Mouse (Mus musculus): Measurements from ENCODE around the gene Sept7.
A peak's percentile ranks its signal among the peaks of the same experiment; 100 is the strongest.
"Not testable (repeated sequence)": the region's sequence is repeated elsewhere in the genome, so short reads cannot be mapped to it uniquely, and the experiment has no call there.

The Sept7 gene

DNA sequence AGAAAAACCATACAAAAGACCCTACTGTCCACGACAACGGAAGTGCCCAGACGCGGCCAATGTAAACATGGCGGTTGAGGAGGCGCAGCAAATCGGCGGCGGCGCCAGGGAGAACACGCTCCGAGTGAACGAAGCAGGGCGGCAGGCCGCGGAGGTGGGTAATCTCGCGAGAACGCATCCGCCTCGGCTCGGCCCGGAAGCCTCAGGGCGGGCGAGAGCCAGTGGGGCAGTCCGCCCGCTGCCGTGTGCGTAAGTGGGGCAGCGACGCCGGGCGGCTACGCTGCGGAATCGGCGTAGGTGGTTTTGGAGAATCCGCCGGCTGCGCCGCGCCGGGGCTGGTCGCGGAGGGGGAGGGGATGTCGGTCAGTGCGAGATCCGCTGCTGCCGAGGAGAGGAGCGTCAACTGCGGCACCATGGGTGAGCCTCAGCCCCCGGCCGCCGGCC is at the start of gene Sept7:
TSS of gene Sept7 (plus strand) at position 157 of the 444 bp plus-strand sequence.
- DNase-seq = peak; percentile 99

DNA sequence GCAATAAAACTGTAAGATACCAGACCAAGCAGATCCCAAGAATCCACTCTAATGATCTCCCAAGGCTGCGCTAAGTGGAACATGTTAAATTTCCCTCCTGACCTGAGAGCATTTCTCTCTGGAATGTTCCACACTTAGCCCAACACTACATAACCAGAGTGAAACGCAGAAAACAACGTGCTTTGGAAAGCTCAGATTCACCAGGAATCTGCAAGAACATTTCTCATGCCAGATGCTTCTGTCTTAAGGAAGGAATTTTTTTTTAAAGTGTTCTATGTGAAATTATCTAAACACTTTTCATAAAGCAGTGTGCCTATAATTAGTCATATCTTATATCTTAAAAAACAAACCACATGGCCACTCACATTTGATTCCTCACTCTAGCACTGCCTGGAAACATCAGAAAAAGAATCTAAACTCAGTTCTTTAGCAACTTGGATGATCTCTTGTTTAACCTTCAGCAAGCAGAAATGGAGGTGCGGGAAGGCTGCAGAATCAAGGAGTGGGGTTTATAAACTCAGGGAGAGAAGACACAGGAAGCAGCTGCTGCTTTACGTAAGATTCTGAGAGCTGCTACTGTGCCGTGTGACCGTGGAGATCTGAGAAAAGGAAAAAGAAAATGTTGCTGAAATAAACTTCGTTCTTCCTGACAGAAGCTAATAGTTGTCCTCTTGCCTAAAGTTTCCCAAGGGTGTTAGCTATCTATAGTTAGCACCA is 44.0 kb upstream of the Sept7 start:
- no peak for DNase-seq

DNA sequence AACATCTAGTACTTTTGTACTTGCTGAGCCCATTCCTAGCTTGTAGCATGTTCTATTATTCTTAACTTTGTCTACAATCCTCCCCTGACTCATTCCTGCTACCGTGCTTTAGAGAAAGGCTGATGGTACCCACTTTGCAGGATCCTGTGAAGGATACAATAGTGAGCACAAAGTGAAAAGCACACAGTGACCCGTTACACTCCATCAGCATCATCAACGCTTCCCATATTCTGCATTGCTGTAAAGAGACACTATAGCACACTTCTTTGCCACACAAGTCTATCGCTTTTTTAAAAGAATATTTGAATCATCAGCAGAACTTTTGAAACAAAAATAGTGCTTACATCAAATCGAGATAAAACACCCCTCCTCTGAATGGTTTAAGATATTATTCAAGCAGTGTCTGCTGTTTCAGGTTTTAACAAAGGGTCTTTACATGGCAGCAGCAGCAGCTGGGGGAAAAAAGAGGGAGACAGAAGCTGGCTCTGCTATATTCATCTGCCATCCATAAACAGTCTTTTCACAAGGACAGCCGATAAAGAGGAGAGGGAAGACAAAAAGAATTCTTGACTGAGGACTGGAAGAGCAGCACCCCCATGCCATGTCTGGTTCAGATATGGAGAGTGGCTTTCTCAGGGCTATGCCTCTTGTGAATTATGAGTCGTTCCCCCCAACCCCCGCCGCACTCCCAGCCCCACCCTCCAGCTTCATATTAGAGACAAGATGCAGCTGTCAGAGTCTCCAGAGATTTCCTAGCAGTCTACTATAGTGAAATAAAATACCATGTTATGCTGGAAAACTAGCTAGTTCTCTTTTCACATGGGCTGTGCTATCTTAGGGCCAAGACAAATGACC is 39.7 kb upstream of the Sept7 start:
- no peak for DNase-seq

DNA sequence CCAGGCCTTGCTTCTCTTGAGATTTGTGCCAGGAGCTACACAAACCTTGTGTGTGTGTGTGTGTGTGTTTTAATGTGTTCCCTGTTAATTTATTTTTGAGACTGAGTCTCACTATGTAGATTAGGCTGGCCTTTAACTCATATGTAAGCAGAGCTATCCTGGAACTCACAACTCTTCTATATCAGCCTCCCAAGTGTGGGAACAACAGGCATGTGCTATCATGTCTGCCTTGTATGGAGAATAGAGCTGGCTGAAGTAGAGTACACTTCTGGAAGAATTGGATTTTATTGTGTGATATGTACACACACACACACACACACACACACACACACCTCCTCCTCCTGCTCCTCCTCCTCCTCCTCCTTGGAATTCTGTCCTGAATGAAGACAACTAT is 39.1 kb upstream of the Sept7 start:
- DNase-seq = no peak

DNA sequence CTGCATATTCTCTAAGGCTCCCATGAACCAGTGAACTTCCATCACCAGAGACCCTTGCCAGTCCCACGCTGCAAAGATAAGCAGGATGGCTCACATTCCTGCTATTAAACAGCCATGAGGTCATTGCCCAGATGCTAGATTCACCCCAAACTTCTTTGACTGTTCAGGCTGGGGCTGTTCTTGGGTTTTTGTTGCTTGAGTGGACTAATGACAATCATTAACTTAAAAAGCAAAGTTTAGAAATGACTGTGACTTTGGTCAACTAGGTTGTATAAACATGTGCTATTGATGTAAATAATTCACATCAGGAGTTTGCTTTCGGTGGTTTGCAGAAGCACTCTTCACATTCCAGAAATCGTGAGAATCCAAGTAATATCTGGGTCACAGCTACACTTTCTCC is 36.8 kb upstream of the Sept7 start:
- DNase-seq = no peak

DNA sequence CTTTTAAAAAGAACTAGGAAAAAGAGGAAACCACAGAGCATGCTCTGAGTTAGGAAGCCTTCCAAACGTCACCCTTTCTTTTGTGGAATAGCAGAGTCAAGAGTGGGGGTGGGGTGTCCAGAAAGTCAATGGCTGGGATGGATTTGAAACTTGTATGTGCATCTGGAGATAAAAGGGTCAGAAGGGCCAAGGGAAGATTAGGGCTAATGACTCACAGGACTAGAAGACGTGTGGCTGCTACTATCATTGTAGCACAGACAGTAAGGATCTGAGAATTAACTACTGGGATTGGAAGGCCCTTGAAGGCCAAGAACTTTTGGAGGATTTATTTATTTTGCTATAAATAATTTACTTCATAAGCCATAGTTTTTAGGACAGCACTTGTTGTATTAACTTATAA is 36.0 kb upstream of the Sept7 start:
- DNase-seq = no peak

DNA sequence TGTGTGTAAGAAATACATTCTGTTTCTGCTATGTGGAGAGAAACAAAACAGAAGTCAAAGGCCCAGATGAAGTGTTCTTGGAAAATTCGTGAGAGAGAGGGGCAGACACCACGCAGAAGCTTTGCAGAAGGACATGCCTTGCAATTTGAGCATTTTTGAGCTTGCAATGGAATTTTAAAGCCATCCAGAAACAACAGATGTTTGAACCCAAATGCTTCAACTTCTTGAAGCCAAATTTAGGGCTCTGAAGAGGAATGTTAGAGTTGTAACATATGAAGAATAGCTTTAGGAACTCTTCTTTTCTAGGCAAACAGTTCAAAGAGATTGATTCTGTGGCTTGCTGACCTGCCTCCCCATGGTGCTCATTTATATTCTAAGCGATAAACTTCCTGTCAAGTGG is 33.3 kb upstream of the Sept7 start:
- DNase-seq = no peak

DNA sequence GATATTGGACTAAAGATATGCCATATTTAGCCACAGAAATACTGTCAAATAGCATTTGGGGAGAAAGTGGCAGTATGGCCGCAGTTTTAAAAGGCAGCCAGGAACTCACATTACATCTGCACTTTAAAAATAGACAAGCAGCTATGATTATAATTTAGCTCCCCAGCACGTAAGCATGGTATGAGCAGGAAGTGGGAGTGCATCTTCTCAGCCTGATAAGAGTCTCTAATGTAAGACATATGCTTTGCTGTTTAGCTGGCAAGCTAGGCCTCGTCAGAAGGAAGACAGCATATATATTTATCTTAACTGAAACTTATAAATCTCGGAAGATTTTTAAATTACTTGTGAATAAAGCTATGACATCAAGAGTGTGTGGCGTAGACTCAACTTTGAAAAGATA is 32.4 kb upstream of the Sept7 start:
- DNase-seq = no peak

DNA sequence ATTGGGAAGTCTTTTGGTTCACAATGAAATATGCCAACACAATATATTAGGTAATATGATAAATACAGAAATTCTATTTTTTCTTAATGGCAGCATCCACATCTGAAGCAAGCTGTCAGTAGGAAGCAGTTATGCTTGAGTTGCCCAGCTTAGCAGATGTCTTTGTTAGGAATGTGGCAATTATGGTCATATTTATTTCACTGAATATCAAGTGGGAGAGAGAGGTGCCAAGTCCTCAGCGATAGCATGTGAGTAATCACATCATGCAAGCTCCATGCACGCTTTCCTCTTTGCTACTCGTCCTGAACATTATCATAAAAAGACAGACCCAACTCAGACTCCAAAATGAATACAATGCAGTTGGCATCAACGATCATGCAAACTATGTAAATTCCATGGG is 27.3 kb upstream of the Sept7 start:
- no peak for DNase-seq

DNA sequence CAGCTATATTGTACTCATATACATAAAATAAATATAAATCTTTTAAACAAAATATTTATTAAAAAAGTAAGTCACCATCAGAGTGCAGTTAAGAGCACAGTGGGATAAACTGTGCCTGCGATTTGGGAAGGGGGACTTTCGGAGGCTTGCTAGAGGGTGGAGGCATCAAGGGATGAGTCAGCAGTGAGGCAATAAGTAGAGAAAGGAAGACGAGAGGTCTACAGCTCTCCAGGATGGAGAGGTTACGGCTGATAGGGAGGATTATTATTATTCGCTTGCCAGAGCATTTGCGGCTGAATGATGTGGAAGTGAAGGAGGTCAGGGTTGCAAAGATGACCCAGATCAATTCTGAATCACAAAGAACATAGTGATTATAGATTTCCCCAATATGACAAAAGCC is 22.5 kb upstream of the Sept7 start:
- no peak for DNase-seq

DNA sequence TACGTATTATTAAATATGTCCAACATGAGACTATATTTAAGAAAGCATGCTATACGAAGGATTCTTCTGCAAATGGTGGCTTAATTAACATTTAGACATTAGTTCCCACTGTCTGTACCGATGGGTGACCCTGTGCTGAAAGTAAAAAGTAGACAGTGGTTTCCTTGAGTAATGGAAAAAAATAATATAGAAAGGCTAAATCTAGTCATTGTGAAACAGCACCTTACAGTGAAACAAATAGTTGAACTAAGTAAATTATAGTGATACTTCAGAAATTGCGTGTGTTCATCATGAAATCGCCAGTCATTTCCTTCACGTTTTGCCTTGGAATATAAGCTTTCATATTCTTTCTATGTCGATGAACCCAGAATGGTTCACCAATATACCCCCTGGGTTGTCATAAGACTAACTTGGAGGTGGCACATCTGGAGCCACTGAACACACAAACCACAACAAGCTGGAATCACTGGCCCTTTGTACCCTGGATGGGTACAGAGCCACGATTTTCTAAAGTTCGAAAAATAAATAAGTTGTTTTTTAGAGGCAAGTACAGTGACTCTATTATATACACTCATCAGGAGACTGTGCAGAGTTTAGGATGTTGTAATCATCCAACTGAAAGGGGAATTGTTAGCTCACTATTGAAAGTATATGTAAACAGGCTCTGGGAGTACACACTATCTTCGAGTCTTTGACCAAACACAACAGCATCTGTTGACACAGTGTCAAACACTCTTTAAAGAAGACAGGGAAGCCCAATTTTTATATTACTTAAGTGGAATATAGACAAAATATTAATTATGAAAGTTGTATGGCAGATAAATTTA is 21.8 kb upstream of the Sept7 start:
- no peak for DNase-seq

DNA sequence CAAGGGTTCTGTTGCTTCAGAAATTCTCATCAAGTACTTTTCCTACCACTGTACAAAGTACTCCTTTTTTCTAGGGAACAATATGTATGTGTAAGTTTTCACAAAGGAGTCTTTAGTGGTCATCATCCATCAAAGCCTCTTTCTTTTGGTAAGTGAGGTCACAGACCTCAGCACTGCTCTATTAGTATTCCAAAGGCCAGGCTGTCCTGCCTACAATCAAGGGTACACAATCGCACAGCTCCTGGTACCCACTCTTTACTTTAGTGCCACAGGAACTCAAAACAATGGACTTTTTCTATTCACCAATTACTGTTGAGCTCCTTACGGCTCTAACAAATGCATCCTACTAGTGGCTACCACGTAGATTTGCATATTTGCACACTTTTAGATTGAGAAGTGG is 11.2 kb upstream of the Sept7 start:
- DNase-seq = no peak

DNA sequence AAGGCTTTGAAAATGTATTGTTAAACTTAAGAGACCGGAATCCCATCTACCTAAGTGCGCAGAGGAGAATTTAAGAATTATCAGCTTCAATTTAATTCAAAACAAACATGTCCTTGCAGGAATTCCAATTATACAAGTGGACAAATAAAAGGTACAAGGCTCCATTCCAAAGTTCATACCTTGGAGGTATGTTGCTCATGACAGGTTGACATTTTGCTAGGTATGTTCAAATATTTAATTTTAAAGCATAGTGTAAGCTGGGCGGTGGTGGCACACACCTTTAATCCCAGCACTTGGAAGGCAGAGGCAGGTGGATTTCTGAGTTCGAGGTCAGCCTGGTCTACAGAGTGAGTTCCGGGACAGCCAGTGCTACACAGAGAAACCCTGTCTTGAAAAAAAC is 10.5 kb upstream of the Sept7 start:
- not testable (repeated sequence) for DNase-seq

DNA sequence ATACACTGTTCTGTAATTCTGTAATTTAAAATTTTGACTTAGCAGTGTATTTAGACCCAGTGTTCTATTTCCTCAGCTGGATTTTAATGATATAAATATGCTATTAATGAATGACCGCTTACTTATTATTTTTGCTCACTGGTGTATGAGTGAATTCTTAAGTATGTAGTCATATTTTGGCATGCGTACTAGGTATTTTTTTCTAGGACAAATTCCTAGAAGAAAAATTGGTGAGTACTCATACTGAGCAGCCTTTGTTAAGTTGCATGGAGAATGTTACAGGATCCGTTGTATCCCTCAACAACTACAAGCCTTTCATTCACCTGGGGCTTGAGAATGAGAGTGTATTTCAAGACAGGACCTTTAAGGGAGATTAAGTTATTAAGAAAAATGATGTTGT is 10.0 kb upstream of the Sept7 start:
- no peak for DNase-seq

DNA sequence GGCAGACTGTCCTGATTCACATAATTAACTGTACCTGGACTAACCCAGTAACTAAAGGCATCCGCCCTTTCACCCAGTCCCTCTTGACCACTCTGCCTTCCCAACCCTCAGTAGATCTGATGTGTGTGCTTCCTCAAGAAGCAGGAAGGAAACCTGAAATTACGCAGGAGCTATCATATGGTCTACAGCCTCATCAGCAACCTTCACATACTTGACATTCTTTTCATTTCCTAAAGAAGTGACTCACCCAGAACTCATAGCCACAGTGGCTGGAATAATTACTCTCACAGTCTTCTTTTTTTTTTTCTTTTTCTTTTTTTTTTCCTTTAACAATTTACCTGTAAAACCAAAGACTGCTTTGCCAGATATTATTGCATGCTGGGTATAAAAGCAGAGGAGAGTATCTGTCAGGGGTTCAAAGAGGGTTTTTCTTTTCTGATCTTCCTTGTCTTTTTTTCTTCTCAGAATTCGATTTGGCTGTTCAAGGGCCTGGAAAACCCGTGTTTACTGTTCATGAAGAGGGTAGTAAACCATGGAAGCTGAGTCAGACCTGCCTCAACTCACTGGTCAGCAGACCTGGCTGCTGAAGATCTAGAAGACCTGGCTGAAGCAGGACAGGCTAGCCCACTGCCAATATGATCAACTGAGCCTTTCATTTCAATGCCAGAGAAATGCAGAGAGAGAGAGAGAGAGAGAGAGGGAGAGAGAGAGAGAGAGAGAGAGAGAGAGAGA is 8.1 kb upstream of the Sept7 start:
- no peak for DNase-seq

DNA sequence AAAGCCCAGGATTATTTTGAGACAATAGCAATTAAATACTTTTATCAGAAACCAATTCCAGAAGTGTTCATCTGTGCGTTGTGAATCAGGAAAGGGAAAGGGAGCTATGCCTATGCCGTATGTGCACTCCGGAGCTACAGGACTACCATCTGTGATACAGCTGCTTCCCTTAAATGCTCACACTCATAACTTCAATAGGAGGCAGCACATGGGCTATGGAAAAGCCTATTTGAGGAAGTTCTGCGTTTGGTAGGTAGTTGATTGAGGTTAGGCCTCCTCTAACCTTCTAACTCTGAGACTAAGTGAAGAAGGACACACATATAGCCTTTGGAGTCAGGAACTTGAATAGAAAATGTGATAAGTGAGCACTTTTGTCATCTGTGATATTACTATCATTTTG is 7.1 kb upstream of the Sept7 start:
- no peak for DNase-seq

DNA sequence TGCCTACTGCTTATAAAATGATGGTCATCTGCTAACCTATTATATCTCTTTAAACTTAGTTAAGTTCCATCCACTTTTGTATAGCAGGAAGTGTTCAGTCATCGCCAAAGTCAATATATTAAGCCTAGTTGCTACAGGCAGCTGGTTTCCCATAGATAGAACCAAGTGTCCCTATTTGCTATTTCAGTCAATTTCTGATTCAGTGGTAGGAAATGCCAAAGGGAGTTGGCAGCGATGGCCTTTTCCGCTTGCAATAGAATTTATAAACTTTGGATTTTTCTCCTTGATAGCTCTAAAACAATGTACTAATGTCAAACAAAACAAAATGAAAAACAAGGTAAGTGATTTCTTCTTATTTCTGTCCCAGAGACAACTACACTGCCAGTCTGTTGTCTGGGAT is 5.7 kb upstream of the Sept7 start:
- DNase-seq = no peak

DNA sequence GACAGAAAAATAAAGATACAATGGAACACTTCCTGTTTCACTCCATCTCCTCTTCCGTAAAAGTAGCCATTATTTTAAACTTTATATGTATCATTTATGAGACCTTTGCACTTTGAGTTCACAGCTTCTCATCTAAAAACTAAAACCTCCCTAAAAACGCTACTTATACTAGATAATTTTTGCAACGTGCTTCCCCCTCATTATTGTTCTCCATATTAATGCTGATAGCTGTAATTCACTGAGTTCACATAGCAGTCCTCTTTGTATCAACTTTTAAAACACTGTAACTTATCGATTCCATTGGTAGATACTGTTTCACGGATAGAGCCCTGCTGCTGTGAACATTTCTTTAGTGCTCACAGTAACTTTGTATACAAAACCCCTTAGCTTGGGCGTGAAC is 1.1 kb upstream of the Sept7 start:
- no peak for DNase-seq

DNA sequence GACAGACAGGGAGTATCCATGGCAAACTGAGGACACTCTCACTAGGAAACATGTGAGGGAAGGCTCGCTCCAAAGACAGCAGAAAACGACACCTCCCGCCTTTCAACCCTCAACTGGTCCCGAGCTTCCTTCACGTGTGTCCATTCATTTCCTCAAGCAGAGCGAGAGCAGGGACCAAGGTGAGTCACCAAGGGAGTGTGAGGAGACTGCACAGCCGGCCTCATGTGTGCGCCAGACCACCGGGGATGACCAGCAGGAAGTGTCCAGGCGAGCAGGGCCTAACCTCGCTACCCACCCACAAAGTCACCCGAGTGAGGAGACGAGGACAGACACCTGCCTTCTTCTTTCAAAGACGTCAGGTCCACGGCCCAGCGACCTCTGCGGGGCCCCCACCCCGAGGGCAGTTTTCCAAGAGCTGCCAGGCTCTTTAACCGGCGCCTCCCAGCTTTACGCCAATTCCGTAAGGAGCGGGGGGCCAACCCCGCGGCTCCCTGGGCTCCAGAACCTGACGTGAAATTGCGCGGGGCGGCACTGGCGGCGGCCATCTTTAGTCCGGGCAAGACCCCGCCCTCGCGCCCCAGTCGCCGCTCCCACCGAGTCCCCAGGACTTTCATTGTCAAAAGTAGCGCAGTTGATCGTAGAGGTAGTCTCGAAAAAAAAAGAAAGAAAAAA is 492 bp upstream of the Sept7 start:
- peak; percentile 91 to 92 for DNase-seq

DNA sequence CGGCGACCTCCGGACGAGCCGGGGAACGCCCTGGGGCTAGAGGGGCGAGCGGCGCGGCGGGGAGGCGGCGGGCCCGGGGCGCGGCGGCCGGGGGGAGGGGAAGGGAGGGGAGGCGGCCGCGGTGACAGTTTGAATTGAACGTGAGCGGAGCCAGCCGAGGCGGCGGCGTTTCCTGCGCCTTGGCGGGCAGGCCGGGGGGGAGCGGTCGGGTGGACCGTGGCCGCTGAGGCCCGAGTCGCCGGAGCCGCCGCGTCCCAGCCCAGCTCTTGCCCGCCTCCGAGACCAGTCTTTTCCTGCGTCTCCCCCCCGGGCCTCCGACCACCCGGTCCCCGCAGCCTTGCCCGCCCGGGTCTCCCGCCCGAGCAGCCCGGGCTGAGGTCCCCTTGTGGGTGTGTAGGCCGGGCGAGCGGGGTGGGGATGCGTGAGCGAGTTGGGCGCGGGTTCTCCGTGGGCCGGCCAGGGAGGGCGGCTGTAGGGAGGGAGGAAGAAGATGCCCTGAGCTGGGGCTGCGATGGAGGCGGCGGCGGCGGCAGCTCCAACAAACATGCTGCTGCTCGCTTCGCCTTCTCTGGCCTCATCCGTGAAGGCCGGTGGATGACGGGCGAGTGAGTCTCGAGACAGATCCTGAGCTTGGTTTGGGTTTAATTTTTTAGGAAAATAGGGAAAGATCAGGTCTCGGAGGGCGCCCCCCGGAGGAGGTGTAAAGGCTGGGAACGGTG is 679 bp downstream of the Sept7 start:
- peak; percentile 63 to 70 for DNase-seq

DNA sequence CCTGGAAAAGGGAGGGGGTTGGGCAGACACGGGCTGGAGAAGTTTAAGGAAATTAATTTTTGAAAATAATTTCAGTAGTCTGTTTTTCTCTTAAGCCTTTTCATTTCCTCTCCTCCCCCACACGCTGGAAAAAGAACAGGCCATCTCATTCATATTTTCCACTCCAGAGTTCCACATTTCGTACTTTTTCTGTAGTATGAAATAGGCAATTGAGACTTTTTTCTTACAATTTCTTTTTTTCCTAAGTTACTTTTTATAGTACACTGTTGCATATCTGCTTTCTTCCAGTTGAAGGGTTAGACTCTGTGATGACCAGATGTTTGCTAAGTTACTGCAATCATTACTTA is 1.2 kb downstream of the Sept7 start:
- no peak for DNase-seq

DNA sequence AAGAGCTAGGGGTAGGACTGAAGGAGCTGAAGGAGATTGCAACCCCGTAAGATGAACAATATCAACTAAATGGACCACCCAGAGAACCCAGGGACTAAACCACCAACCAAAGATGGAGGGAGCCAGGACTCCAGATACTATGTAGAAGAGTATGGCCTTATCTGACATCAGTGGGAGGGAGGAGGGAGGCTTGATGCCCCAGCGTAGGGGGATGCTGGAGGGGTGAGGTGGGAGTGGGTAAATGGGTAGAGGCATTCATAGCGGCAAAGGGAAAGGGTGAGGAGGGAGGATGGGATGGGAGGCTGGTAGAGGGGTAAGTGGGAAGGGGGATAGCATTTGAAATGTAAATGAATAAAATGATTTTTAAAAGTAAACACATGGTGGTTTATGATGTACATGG is 8.2 kb downstream of the Sept7 start:
- DNase-seq = no peak

All from cerebellum, postnatal 36 days (tissue).